Mouse (Mus musculus) ES-E14 (cell line): Measurements from ENCODE around the gene Olfr1368. TPM values are rescaled to one million over a fixed set of nuclear protein-coding genes. Genes with fewer than 3 reads are reported as not detected.

ENCODE experiments used
- DNase-seq: peaks from one replicate; pipeline ENCODE4 v3.0.0-alpha.2; 2013; ENCODE audit warnings: low read depth, low spot score
- H3K27ac ChIP-seq: 2 replicates; pipeline ENCODE4 v1.5.1; 2012; ENCODE audit warnings: low read depth, mild to moderate bottlenecking, low read length, moderate library complexity, mixed read lengths; ENCODE audit not compliant: poor library complexity, insufficient read depth, severe bottlenecking
- H3K36me3 ChIP-seq: 2 replicates; pipeline ENCODE4 v1.6.1; 2012; ENCODE audit warnings: mild to moderate bottlenecking, low read length, moderate library complexity, mixed read lengths; ENCODE audit not compliant: control insufficient read depth, poor library complexity, insufficient read depth, severe bottlenecking
- H3K4me1 ChIP-seq, 2 experiments: fragments of 150-350 bp in 1 of 2; sonication (generic) in 1 of 2; 2 replicates each; pipeline ENCODE4 v1.6.1; 2012; ENCODE audit warnings: low read length in 2 of 2, mild to moderate bottlenecking in 1 of 2, mixed read lengths in 1 of 2; ENCODE audit not compliant: control insufficient read depth in 2 of 2, insufficient read depth in 2 of 2, poor library complexity in 1 of 2
- H3K4me3 ChIP-seq, 2 experiments: fragments of 150-350 bp in 1 of 2; sonication (generic) in 1 of 2; 2 replicates each; pipeline ENCODE4 v1.5.1; 2012; ENCODE audit warnings: low read length in 2 of 2, low read depth in 1 of 2, mild to moderate bottlenecking in 1 of 2, mixed read lengths in 1 of 2; ENCODE audit not compliant: insufficient read depth in 1 of 2, poor library complexity in 1 of 2, severe bottlenecking in 1 of 2
- H3K9ac ChIP-seq: 2 replicates; pipeline ENCODE4 v1.6.1; 2012; ENCODE audit warnings: low read depth, mild to moderate bottlenecking, low read length, mixed read lengths; ENCODE audit not compliant: poor library complexity, insufficient read depth, severe bottlenecking
- H3K9me3 ChIP-seq: fragments of 150-350 bp; sonication (generic); 2 replicates; pipeline ENCODE4 v1.6.1; 2012; ENCODE audit warnings: low read depth, mild to moderate bottlenecking, low read length; ENCODE audit not compliant: control insufficient read depth, insufficient read depth
- CHD2 ChIP-seq: IDR thresholded peaks from 2 replicates; pipeline ENCODE4 v1.6.1; 2014; ENCODE audit warnings: mild to moderate bottlenecking, low read depth, low read length, inconsistent platforms
- HCFC1 ChIP-seq: IDR thresholded peaks from 2 replicates; pipeline ENCODE4 v1.6.1; 2012; ENCODE audit warnings: low read length, inconsistent platforms, borderline replicate concordance; ENCODE audit not compliant: insufficient read depth
- MAFK ChIP-seq: IDR thresholded peaks from 2 replicates; pipeline ENCODE4 v1.6.1; 2014; ENCODE audit warnings: mild to moderate bottlenecking, low read depth, low read length, inconsistent platforms; ENCODE audit not compliant: insufficient read depth
- ZC3H11A ChIP-seq: IDR thresholded peaks from 2 replicates; pipeline ENCODE4 v1.6.1; 2012; ENCODE audit warnings: low read depth, mild to moderate bottlenecking, inconsistent platforms, low read length, borderline replicate concordance
- ZNF384 ChIP-seq: IDR thresholded peaks from 2 replicates; pipeline ENCODE4 v1.6.1; 2012; ENCODE audit warnings: low read depth, low read length, inconsistent platforms
- in situ Hi-C, 2 experiments: fragments of 600-800 bp; cut with MboI; formaldehyde crosslinking; loops; one replicate each; pipeline ENCODE4 v1.15.1; 2025; ENCODE audit warnings: low sequenced_read_pairs in 2 of 2, inconsistent platforms in 1 of 2; ENCODE audit not compliant: unreplicated experiment in 2 of 2
- total RNA-seq: library from RNA; depleted of rRNA; stranded (reverse); fragments of 300-350 nt; gene quantifications from 2 replicates; pipeline ENCODE4 v1.2.3, GENCODE M21; 2012; rRNA removed

Gene Olfr1368
- total RNA-seq, 1 experiment, result not detected

GRCm38 (mm10) chr13:21109759-21110158 is 35.9 kb downstream of the Olfr1368 start:
- Histone ChIP-seq H3K36me3 (no peaks in the 10 kb centered on the region), H3K4me3 (no peak overlapping the region), H3K9me3 (no peaks in the 10 kb centered on the region), H3K9ac (no peak overlapping the region), H3K4me1 (no peaks in the 10 kb centered on the region), H3K27ac (no peak overlapping the region)
- DNase-seq, result no peak
- TF ChIP-seq CHD2 (no peak), MAFK (no peak), ZC3H11A (no peak), ZNF384 (no peak), HCFC1 (no peak)
- in situ Hi-C loops, result no loop called here

Other genes starting within 250 kb of the Olfr1368 start
- gene Olfr1370, start 70.9 kb downstream of the Olfr1368 start, total RNA-seq, result not detected in 2 replicates
- 0.11 and 0.22 TPM in 2 replicates for gene Olfr1369-ps1, start 34.4 kb downstream of the Olfr1368 start, total RNA-seq
- not detected in 2 replicates for gene Olfr263, start 16.2 kb downstream of the Olfr1368 start, total RNA-seq
- 115 and 128 TPM in 2 replicates for gene Trim27, start 33.6 kb upstream of the Olfr1368 start, total RNA-seq
- not detected in 2 replicates for gene Gpx5, start 146.9 kb upstream of the Olfr1368 start, total RNA-seq
- gene Gpx6, start 166.3 kb upstream of the Olfr1368 start, total RNA-seq, result 2.1 and 2.2 TPM in 2 replicates
- not detected in 2 replicates for gene Olfr1367, start 201.0 kb upstream of the Olfr1368 start, total RNA-seq
- gene Zscan12, start 217.0 kb upstream of the Olfr1368 start, total RNA-seq, result 7.1 and 10.4 TPM in 2 replicates